Mouse (Mus musculus): ENCODE measurements at regions not wholly inside any gene's neighbourhood (a gene's known extent, or its start where the extent isn't known, plus 50 kb on each side); places are given as distances from the start of the nearest gene placed in this dataset.

GRCm38 (mm10) chr9:17454397-17454796, 837.5 kb upstream of the Chordc1 start:
- H3K27me3 ChIP-seq (ENCODE audit: control insufficient read depth, insufficient read depth, low read length, poor library complexity, severe bottlenecking) = no peaks in the 10 kb centered on the region
- TF ChIP-seq CTCF (IDR thresholded peaks at IDR 0.05; ENCODE audit: low read depth, low read length) (no peak), POLR2A (IDR thresholded peaks at IDR 0.05; ENCODE audit: insufficient read depth, low read length) (no peak), EP300 (IDR thresholded peaks at IDR 0.05; ENCODE audit: insufficient read depth, low read depth, low read length) (no peak)
- no peaks in the 10 kb centered on the region for H3K4me1 ChIP-seq (ENCODE audit: control insufficient read depth, insufficient read depth, low read length)
- H3K27ac ChIP-seq (ENCODE audit: insufficient read depth, low read length) = no peak overlapping the region
- H3K9ac ChIP-seq (ENCODE audit: low read depth, poor library complexity, severe bottlenecking) = no peak overlapping the region
- H3K9me3 ChIP-seq (replicated peaks; ENCODE audit: control insufficient read depth, insufficient read depth, low read length, poor library complexity, severe bottlenecking) = no peaks in the 10 kb centered on the region
- no peaks in the 10 kb centered on the region for H3K36me3 ChIP-seq (ENCODE audit: control insufficient read depth, insufficient read depth, low read length, poor library complexity, severe bottlenecking)
- no peak overlapping the region for H3K4me3 ChIP-seq (ENCODE audit: low read depth, low read length)

DNA sequence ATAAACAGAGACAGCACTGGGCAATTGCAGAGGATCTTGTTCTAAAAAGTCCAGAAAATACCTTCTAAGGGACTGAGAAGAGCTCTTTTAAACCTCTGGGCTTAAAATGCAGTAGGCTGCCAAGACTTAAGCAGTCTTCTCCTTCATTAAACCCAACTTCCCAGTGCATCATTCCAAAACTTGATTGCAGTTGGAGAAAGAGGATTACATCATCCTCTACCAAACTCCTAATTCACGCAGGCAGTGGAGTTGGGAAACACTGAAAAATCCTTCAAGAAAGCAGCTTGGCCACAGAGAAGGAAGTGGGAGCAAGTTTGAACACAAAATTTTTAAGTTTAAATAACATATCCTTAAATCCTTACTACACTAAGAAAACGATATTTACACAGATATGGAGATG, 825.5 kb upstream of the Chordc1 start:
- no peaks in the 10 kb centered on the region for H3K9me3 ChIP-seq (replicated peaks; ENCODE audit: control insufficient read depth, insufficient read depth, low read length, poor library complexity, severe bottlenecking)
- H3K27ac ChIP-seq (ENCODE audit: insufficient read depth, low read length) = no peak overlapping the region
- no peaks in the 10 kb centered on the region for H3K27me3 ChIP-seq (ENCODE audit: control insufficient read depth, insufficient read depth, low read length, poor library complexity, severe bottlenecking)
- no peaks in the 10 kb centered on the region for H3K4me1 ChIP-seq (ENCODE audit: control insufficient read depth, insufficient read depth, low read length)
- H3K36me3 ChIP-seq (ENCODE audit: control insufficient read depth, insufficient read depth, low read length, poor library complexity, severe bottlenecking) = no peaks in the 10 kb centered on the region
- H3K4me3 ChIP-seq (ENCODE audit: low read depth, low read length) = no peak overlapping the region
- no peak overlapping the region for H3K9ac ChIP-seq (ENCODE audit: low read depth, poor library complexity, severe bottlenecking)
- TF ChIP-seq CTCF (IDR thresholded peaks at IDR 0.05; ENCODE audit: low read depth, low read length) (no peak), POLR2A (IDR thresholded peaks at IDR 0.05; ENCODE audit: insufficient read depth, low read length) (no peak), EP300 (IDR thresholded peaks at IDR 0.05; ENCODE audit: insufficient read depth, low read depth, low read length) (no peak)

DNA sequence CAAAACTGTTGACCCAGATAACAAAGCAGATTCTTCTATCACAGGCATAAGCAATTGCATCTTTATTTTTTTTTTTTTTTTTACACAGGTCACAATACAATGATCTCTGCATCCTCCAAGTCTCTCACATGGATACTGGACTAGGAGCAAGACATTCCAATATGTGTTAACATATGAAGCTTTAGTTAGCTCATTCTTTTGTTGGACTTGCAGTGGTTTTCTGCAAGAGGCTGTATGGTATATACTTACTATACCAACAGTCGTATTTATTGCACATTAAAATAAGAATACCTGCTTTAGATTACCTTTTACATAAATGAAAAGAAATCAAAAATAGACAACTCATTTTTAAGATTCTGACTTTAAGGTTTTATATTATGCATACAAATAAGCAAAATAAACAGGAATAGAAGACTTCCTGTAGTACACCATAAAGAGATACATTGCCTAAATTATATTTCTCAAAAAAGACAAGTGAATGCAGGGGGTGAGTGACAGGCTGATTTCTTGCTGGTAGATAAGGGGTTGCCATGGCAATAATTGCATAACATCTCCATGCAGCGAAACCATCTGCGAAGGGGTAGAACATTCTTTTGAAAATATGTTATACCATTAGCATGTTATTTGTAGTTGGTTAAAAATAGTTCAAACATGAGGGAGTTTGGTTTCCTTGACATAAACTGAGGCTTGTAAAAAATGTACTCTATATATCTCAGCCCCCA, 807.1 kb upstream of the Chordc1 start:
- TF ChIP-seq POLR2A (IDR thresholded peaks at IDR 0.05; ENCODE audit: insufficient read depth, low read length) (no peak), EP300 (IDR thresholded peaks at IDR 0.05; ENCODE audit: insufficient read depth, low read depth, low read length) (no peak), CTCF (IDR thresholded peaks at IDR 0.05; ENCODE audit: low read depth, low read length) (no peak)
- no peaks in the 10 kb centered on the region for H3K4me1 ChIP-seq (ENCODE audit: control insufficient read depth, insufficient read depth, low read length)
- H3K4me3 ChIP-seq (ENCODE audit: low read depth, low read length) = no peak overlapping the region
- no peak overlapping the region for H3K27ac ChIP-seq (ENCODE audit: insufficient read depth, low read length)
- no peak overlapping the region for H3K9ac ChIP-seq (ENCODE audit: low read depth, poor library complexity, severe bottlenecking)
- no peaks in the 10 kb centered on the region for H3K9me3 ChIP-seq (replicated peaks; ENCODE audit: control insufficient read depth, insufficient read depth, low read length, poor library complexity, severe bottlenecking)
- no peaks in the 10 kb centered on the region; the same call in 1 of the 2 replicates for H3K27me3 ChIP-seq (ENCODE audit: control insufficient read depth, insufficient read depth, low read length, poor library complexity, severe bottlenecking)
- H3K36me3 ChIP-seq (ENCODE audit: control insufficient read depth, insufficient read depth, low read length, poor library complexity, severe bottlenecking) = no peaks in the 10 kb centered on the region

- Histone ChIP-seq H3K27me3 (ENCODE audit: control insufficient read depth, insufficient read depth, low read length, poor library complexity, severe bottlenecking) (no peaks in the 10 kb centered on the region), H3K9me3 (replicated peaks; ENCODE audit: control insufficient read depth, insufficient read depth, low read length, poor library complexity, severe bottlenecking) (no peaks in the 10 kb centered on the region), H3K9ac (ENCODE audit: low read depth, poor library complexity, severe bottlenecking) (no peak overlapping the region), H3K27ac (ENCODE audit: insufficient read depth, low read length) (no peak overlapping the region), H3K36me3 (ENCODE audit: control insufficient read depth, insufficient read depth, low read length, poor library complexity, severe bottlenecking) (no peaks in the 10 kb centered on the region), H3K4me1 (ENCODE audit: control insufficient read depth, insufficient read depth, low read length) (no peaks in the 10 kb centered on the region), H3K4me3 (ENCODE audit: low read depth, low read length) (no peak overlapping the region)
- TF ChIP-seq CTCF (IDR thresholded peaks at IDR 0.05; ENCODE audit: low read depth, low read length) = no peak
Observed at GRCm38 (mm10) chr9:17500161-17500756, 791.7 kb upstream of the Chordc1 start.

- TF ChIP-seq POLR2A (IDR thresholded peaks at IDR 0.05; ENCODE audit: insufficient read depth, low read length) (no peak), CTCF (IDR thresholded peaks at IDR 0.05; ENCODE audit: low read depth, low read length) (no peak), EP300 (IDR thresholded peaks at IDR 0.05; ENCODE audit: insufficient read depth, low read depth, low read length) (no peak)
- no peaks in the 10 kb centered on the region for H3K4me1 ChIP-seq (ENCODE audit: control insufficient read depth, insufficient read depth, low read length)
- H3K4me3 ChIP-seq (ENCODE audit: low read depth, low read length) = no peak overlapping the region
- no peak overlapping the region for H3K27ac ChIP-seq (ENCODE audit: insufficient read depth, low read length)
- H3K9me3 ChIP-seq (replicated peaks; ENCODE audit: control insufficient read depth, insufficient read depth, low read length, poor library complexity, severe bottlenecking) = no peaks in the 10 kb centered on the region
- no peaks in the 10 kb centered on the region for H3K27me3 ChIP-seq (ENCODE audit: control insufficient read depth, insufficient read depth, low read length, poor library complexity, severe bottlenecking)
- no peak overlapping the region for H3K9ac ChIP-seq (ENCODE audit: low read depth, poor library complexity, severe bottlenecking)
- no peaks in the 10 kb centered on the region for H3K36me3 ChIP-seq (ENCODE audit: control insufficient read depth, insufficient read depth, low read length, poor library complexity, severe bottlenecking)
Observed at GRCm38 (mm10) chr9:17508744-17509143, 783.2 kb upstream of the Chordc1 start.

GRCm38 (mm10) chr9:17556186-17556585, 735.7 kb upstream of the Chordc1 start:
- no peak overlapping the region for H3K4me3 ChIP-seq (ENCODE audit: low read depth, low read length)
- no peaks in the 10 kb centered on the region for H3K4me1 ChIP-seq (ENCODE audit: control insufficient read depth, insufficient read depth, low read length)
- H3K9ac ChIP-seq (ENCODE audit: low read depth, poor library complexity, severe bottlenecking) = no peak overlapping the region
- peak overlapping the region; percentile 44 for H3K27ac ChIP-seq (ENCODE audit: insufficient read depth, low read length)
- no peaks in the 10 kb centered on the region for H3K36me3 ChIP-seq (ENCODE audit: control insufficient read depth, insufficient read depth, low read length, poor library complexity, severe bottlenecking)
- no peaks in the 10 kb centered on the region for H3K27me3 ChIP-seq (ENCODE audit: control insufficient read depth, insufficient read depth, low read length, poor library complexity, severe bottlenecking)
- no peak for TF ChIP-seq POLR2A (IDR thresholded peaks at IDR 0.05; ENCODE audit: insufficient read depth, low read length)
- TF ChIP-seq CTCF (IDR thresholded peaks at IDR 0.05; ENCODE audit: low read depth, low read length) = no peak
- no peak for TF ChIP-seq EP300 (IDR thresholded peaks at IDR 0.05; ENCODE audit: insufficient read depth, low read depth, low read length)
- H3K9me3 ChIP-seq (replicated peaks; ENCODE audit: control insufficient read depth, insufficient read depth, low read length, poor library complexity, severe bottlenecking) = no peaks in the 10 kb centered on the region
